Mouse (Mus musculus) MEL (cell line): ENCODE results near the gene Myo5a.

Source experiments
- CTCF ChIP-seq, 3 experiments: IDR thresholded peaks in 2 of 3; conservative IDR thresholded peaks in 1 of 3; 2 replicates each; pipeline ENCODE4 v1.5.1; 2011 to 2012; ENCODE audit warnings: low read length in 3 of 3, low read depth in 2 of 3, mild to moderate bottlenecking in 2 of 3, improper control_type of control experiment in 1 of 3, inconsistent platforms in 1 of 3, mixed read lengths in 1 of 3, moderate library complexity in 1 of 3; ENCODE audit not compliant: control insufficient read depth in 1 of 3, insufficient read depth in 1 of 3, poor library complexity in 1 of 3, severe bottlenecking in 1 of 3
- MAFK ChIP-seq: IDR thresholded peaks from 2 replicates; pipeline ENCODE4 v1.6.1; 2011; ENCODE audit warnings: low read depth, mild to moderate bottlenecking, low read length, improper control_type of control experiment, borderline replicate concordance
- POLR2A ChIP-seq, 2 experiments: IDR thresholded peaks; 2 replicates each; pipeline ENCODE4 v1.6.1; 2011 to 2012; ENCODE audit warnings: low read length in 2 of 2, mild to moderate bottlenecking in 2 of 2, control low read depth in 1 of 2, improper control_type of control experiment in 1 of 2, low read depth in 1 of 2, moderate library complexity in 1 of 2; ENCODE audit not compliant: control insufficient read depth in 1 of 2, insufficient read depth in 1 of 2, poor library complexity in 1 of 2
- SIN3A ChIP-seq: IDR thresholded peaks from 2 replicates; pipeline ENCODE4 v1.6.1; 2012; ENCODE audit warnings: low read length, improper control_type of control experiment, inconsistent platforms

GRCm38 (mm10) chr9:75236416-75237308, 165.8 kb downstream of the Myo5a start:
- TF ChIP-seq POLR2A (IDR thresholded peaks at IDR 0.05; ENCODE audit: control insufficient read depth in 1 of 2, insufficient read depth in 1 of 2, low read depth in 1 of 2, low read length in 2 of 2, poor library complexity in 1 of 2) (no peak), SIN3A (no peak), CTCF (IDR thresholded peaks at IDR 0.05 in 2 of 3, conservative IDR thresholded peaks at IDR 0.05 in 1 of 3; ENCODE audit: control insufficient read depth in 1 of 3, insufficient read depth in 1 of 3, low read depth in 2 of 3, low read length in 3 of 3, poor library complexity in 1 of 3, severe bottlenecking in 1 of 3) (no peak), MAFK (no peak)
